Mouse (Mus musculus): Measurements from ENCODE around the gene S100a10.
"Not testable (repeated sequence)": the region's sequence is repeated elsewhere in the genome, so short reads cannot be mapped to it uniquely, and the experiment has no call there.

The S100a10 gene

GRCm38 (mm10) chr3:93554981-93555877 is at the start of gene S100a10:
TSS of gene S100a10 (plus strand) at chr3:93555080.
- peak in 1 of 2 experiments; percentile 18 for DNase-seq (ENCODE audit: low spot score in 2 of 2)

- no peak for DNase-seq (ENCODE audit: low spot score in 2 of 2)
Observed at GRCm38 (mm10) chr3:93505960-93506863, 48.7 kb upstream of the S100a10 start.

- DNase-seq (ENCODE audit: low spot score in 2 of 2) = no peak
Observed at GRCm38 (mm10) chr3:93506881-93507325, 48.0 kb upstream of the S100a10 start.

GRCm38 (mm10) chr3:93509301-93509700 is 45.6 kb upstream of the S100a10 start:
- DNase-seq (ENCODE audit: low spot score in 2 of 2) = no peak

- no peak for DNase-seq (ENCODE audit: low spot score in 2 of 2)
Observed at GRCm38 (mm10) chr3:93511036-93511435, 43.8 kb upstream of the S100a10 start.

- DNase-seq (ENCODE audit: low spot score in 2 of 2) = no peak
Observed at GRCm38 (mm10) chr3:93511801-93512200, 43.1 kb upstream of the S100a10 start.

GRCm38 (mm10) chr3:93512386-93513101 is 42.3 kb upstream of the S100a10 start:
- DNase-seq (ENCODE audit: low spot score in 2 of 2) = no peak

GRCm38 (mm10) chr3:93514628-93515027 is 40.3 kb upstream of the S100a10 start:
- no peak for DNase-seq (ENCODE audit: low spot score in 2 of 2)

GRCm38 (mm10) chr3:93517343-93517742 is 37.5 kb upstream of the S100a10 start:
- no peak for DNase-seq (ENCODE audit: low spot score in 2 of 2)

GRCm38 (mm10) chr3:93519856-93520329 is 35.0 kb upstream of the S100a10 start:
- no peak for DNase-seq (ENCODE audit: low spot score in 2 of 2)

- no peak for DNase-seq (ENCODE audit: low spot score in 2 of 2)
Observed at GRCm38 (mm10) chr3:93520330-93521193, 34.3 kb upstream of the S100a10 start, which contains the start of gene S100a11. TSS of gene S100a11 (plus strand) at chr3:93520488.

- DNase-seq (ENCODE audit: low spot score in 2 of 2) = no peak
Observed at GRCm38 (mm10) chr3:93521462-93522057, 33.3 kb upstream of the S100a10 start.

- DNase-seq (ENCODE audit: low spot score in 2 of 2) = peak in 1 of 2 experiments; percentile 69
Observed at GRCm38 (mm10) chr3:93522611-93523010, 32.3 kb upstream of the S100a10 start.

- no peak for DNase-seq (ENCODE audit: low spot score in 2 of 2)
Observed at GRCm38 (mm10) chr3:93527300-93527699, 27.6 kb upstream of the S100a10 start.

GRCm38 (mm10) chr3:93528807-93529206 is 26.1 kb upstream of the S100a10 start:
- DNase-seq (ENCODE audit: low spot score in 2 of 2) = no peak

- DNase-seq (ENCODE audit: low spot score in 2 of 2) = no peak
Observed at GRCm38 (mm10) chr3:93537068-93537576, 17.8 kb upstream of the S100a10 start.

- no peak for DNase-seq (ENCODE audit: low spot score in 2 of 2)
Observed at GRCm38 (mm10) chr3:93538486-93538885, 16.4 kb upstream of the S100a10 start.

- no peak for DNase-seq (ENCODE audit: low spot score in 2 of 2)
Observed at GRCm38 (mm10) chr3:93541501-93541900, 13.4 kb upstream of the S100a10 start.

- not testable (repeated sequence) for DNase-seq (ENCODE audit: low spot score in 2 of 2)
Observed at GRCm38 (mm10) chr3:93544170-93544569, 10.7 kb upstream of the S100a10 start.
